Mouse (Mus musculus) lung, postnatal 0 days (tissue): ENCODE results near the gene Hist2h2bb.

Experiments used
- CTCF ChIP-seq: IDR thresholded peaks from 2 replicates; pipeline ENCODE4 v1.5.1; 2016; ENCODE audit warnings: antibody characterized with exemption, mild to moderate bottlenecking
- EP300 ChIP-seq: IDR thresholded peaks from 2 replicates; pipeline ENCODE4 v1.6.1; 2016; ENCODE audit warnings: antibody characterized with exemption, mild to moderate bottlenecking, control low read depth

DNA sequence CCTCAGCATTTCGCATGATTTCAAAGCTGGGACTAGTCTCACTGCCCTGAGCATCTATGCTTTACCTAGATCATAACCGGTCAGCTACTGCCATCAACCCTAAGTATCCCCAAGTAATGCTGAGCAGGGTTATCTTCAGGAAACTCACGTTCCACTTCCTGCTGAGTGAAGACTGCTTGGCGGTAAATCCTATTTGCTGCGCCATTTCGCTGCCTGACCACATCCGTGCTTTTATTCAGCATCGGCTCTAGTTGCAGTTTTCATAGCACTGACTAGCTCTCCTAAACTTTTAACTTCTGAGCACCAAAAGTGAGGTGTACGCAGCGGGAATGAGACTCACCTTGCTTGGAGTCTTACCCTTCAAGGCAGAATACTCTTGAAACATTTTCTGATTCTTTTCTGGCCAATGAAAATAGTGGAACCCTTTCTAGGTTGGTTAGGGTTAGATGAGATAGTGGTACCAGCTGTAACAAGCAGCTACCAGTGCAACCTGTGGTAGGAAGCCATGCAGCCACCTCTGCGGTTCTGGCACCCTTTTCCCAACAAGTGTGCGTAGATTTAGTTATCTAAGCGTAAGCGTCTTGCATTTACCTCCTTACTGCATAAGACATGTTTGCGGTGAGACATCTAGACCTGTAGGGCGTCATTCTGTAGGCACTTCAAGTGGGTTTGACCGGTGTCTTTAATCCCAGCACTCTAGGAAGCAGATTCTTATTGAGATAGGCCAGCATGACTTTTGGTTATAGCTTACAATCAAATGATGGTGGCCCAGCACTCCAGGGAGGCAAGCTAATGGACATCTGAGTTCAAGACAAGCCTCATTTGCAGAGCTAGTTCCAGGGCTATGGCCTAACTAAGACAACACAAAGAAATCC lies 4.3 kb downstream of the Hist2h2bb start:
- TF ChIP-seq CTCF = no peak
- no peak for TF ChIP-seq EP300
